Mouse (Mus musculus) limb, embryonic 14.5 days (tissue): Measurements from ENCODE around the gene Hist1h2ae. TPM values are rescaled to one million over a fixed set of nuclear protein-coding genes. Genes with fewer than 3 reads are reported as not detected.
A peak's percentile ranks its signal among the peaks of the same experiment; 100 is the strongest.
"Not testable (repeated sequence)": the region's sequence is repeated elsewhere in the genome, so short reads cannot be mapped to it uniquely, and the experiment has no call there.

Source experiments
- ATAC-seq: fragments of 200-750 bp; cut with Nextera tagmentation; 2 replicates; pipeline ENCODE4 v1.8.0; 2017; ENCODE audit warnings: low read depth, moderate number of reproducible peaks, moderate TSS enrichment; ENCODE audit not compliant: low FRiP score
- DNase-seq: peaks from one replicate; pipeline ENCODE4 v3.0.0-alpha.2; 2015; ENCODE audit warnings: low spot score
- H3K27ac ChIP-seq: fragments of 300-500 bp; sonication (generic); replicated peaks from 2 replicates; pipeline ENCODE4 v1.5.1; 2014; ENCODE audit warnings: low read depth, mild to moderate bottlenecking, low read length, moderate library complexity, mixed read lengths
- H3K27me3 ChIP-seq: fragments of 300-500 bp; sonication (generic); 2 replicates; pipeline ENCODE4 v1.6.1; 2014; ENCODE audit warnings: low read length, mixed read lengths; ENCODE audit not compliant: control insufficient read depth, insufficient read depth
- H3K36me3 ChIP-seq: fragments of 300-500 bp; sonication (generic); 2 replicates; pipeline ENCODE4 v1.6.1; 2014; ENCODE audit warnings: mild to moderate bottlenecking, low read length, moderate library complexity, mixed read lengths; ENCODE audit not compliant: control insufficient read depth, insufficient read depth
- H3K4me1 ChIP-seq: fragments of 300-500 bp; sonication (generic); 2 replicates; pipeline ENCODE4 v1.6.1; 2014; ENCODE audit warnings: antibody characterized with exemption, low read length, mixed read lengths; ENCODE audit not compliant: control insufficient read depth, insufficient read depth
- H3K4me2 ChIP-seq: fragments of 300-500 bp; sonication (generic); replicated peaks from 2 replicates; pipeline ENCODE4 v1.6.1; 2014; ENCODE audit warnings: low read depth, mild to moderate bottlenecking, low read length, moderate library complexity; ENCODE audit not compliant: severe bottlenecking
- H3K4me3 ChIP-seq: fragments of 300-500 bp; sonication (generic); replicated peaks from 2 replicates; pipeline ENCODE4 v1.5.1; 2014; ENCODE audit warnings: low read length
- H3K9ac ChIP-seq: fragments of 300-500 bp; sonication (generic); 2 replicates; pipeline ENCODE4 v1.6.1; 2014; ENCODE audit warnings: mild to moderate bottlenecking, low read depth, low read length, moderate library complexity; ENCODE audit not compliant: severe bottlenecking
- H3K9me3 ChIP-seq: fragments of 300-500 bp; sonication (generic); 2 replicates; pipeline ENCODE4 v1.6.1; 2016; ENCODE audit warnings: low read length; ENCODE audit not compliant: control insufficient read depth
- POLR2A ChIP-seq: fragments of 200-500 bp; IDR thresholded peaks from 2 replicates; pipeline ENCODE4 v1.8.0; 2012; ENCODE audit warnings: inconsistent platforms, mild to moderate bottlenecking, moderate library complexity, borderline replicate concordance; ENCODE audit not compliant: insufficient read depth, insufficient read length; ENCODE audit errors: extremely low read depth
- WGBS: fragments of 180-500 bp; shearing (Covaris S2); extraction: QIAGEN DNeasy Blood & Tissue Kit; methylation state at CpG from one replicate; pipeline ENCODE4 v1.1.7; 2014; 5-methylcytosine and 5-hydroxymethylcytosine counted together
- polyA plus RNA-seq, 2 experiments: library from polyadenylated mRNA; depleted of rRNA in 1 of 2; stranded (reverse) in 1 of 2; unstranded in 1 of 2; fragments of >200 nt; fragmentation: Nextera tagmentation in 1 of 2; extraction: Ambion mirVana in 1 of 2; gene quantifications; 2 replicates each; pipeline versions ENCODE4 v1.2.1 to v1.2.3; 2012 to 2014

The Hist1h2ae gene
- polyA plus RNA-seq, 2 experiments = 19.8 to 103 TPM

- Histone ChIP-seq H3K4me2 (peak within 1 kb of the TSS; percentile 63), H3K27ac (peak within 1 kb of the TSS; percentile 93), H3K9ac (peak within 1 kb of the TSS; percentile 58), H3K4me1 (peaks cover 21% of the 10 kb centered on the region), H3K4me3 (peak within 1 kb of the TSS; percentile 40)
- H3K36me3 ChIP-seq, H3K27me3 ChIP-seq, H3K9me3 ChIP-seq: not testable (repeated sequence)
- DNase-seq (peak; percentile 100), ATAC-seq (peak; percentile 87)
- 0% methylated on average over 29 of the region's 42 CpGs for WGBS
- TF ChIP-seq POLR2A = peak; percentile 31; the same call in 1 of the 2 replicates
Measured at GRCm38 (mm10) chr13:23573898-23574524, 3.0 kb upstream of the Hist1h2ae start, which contains the start of the genes Hist1h2bf and Hist1h2ad. Gene Hist1h2bf, minus strand, starts transcription at chr13:23574196. Gene Hist1h2ad, plus strand, starts transcription at chr13:23574381.

GRCm38 (mm10) chr13:23573034-23573897 lies 2.2 kb upstream of the Hist1h2ae start:
- Histone ChIP-seq H3K9ac (peak overlapping the region; percentile 57), H3K27ac (peak overlapping the region; percentile 93), H3K4me1 (peaks cover 21% of the 10 kb centered on the region), H3K4me2 (peak overlapping the region; percentile 56), H3K4me3 (peak overlapping the region; percentile 40)
- H3K36me3 ChIP-seq, H3K9me3 ChIP-seq, DNase-seq, H3K27me3 ChIP-seq, ATAC-seq: not testable (repeated sequence)
- WGBS = 7% methylated on average over 18 of the region's 20 CpGs

DNA sequence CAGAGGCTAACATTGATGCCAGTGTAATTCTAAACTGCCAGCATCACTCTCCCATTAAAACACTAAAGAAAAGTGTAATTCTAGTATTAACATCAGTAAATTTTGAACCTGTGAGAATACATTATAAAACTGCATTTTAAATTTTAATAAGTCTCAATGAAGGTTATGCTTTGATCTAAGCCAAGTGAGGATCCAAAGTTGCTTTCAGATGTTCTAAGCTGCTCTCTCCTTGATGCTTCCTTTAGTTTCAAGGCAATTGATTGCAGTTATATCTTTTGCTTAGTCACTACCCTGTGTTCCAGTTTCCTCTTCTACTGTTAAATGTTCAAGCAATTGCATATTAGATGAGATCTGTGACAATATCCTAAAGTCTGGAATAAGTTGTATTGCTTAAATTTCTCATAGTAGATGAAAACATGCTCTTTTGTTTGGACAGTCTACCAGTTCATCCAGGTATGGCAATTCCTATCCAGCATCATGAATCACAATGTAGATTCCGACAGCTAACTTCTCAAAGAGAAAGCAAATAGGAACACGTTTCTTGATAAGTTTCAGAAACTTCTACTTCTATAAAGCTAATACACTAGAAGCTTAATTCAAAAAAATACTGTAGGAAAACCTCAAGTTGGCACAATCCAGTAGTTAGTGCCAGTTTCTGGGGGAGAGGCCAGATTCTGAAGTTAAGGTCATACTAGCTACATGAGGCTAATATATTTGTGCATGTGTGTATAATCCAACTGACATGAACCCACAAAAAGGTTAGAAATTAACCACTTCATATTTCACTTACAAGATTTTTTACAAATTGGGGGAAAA lies 1.4 kb upstream of the Hist1h2ae start:
- peak overlapping the region; percentile 57 for H3K9ac ChIP-seq
- peak overlapping the region; percentile 40 for H3K4me3 ChIP-seq
- ATAC-seq = no peak
- peak overlapping the region; percentile 93 for H3K27ac ChIP-seq
- no peak for DNase-seq
- 34% methylated on average over 2 of the region's 2 CpGs for WGBS
- H3K9me3 ChIP-seq = no peaks in the 10 kb centered on the region
- H3K4me1 ChIP-seq = peaks cover 21% of the 10 kb centered on the region
- H3K36me3 ChIP-seq = no peaks in the 10 kb centered on the region
- no peaks in the 10 kb centered on the region for H3K27me3 ChIP-seq
- peak overlapping the region; percentile 56 for H3K4me2 ChIP-seq
- TF ChIP-seq POLR2A = no peak

GRCm38 (mm10) chr13:23571504-23572217 lies 641 bp upstream of the Hist1h2ae start:
- ATAC-seq, DNase-seq, H3K9me3 ChIP-seq, H3K36me3 ChIP-seq, H3K27me3 ChIP-seq: not testable (repeated sequence)
- peaks cover 16% of the 10 kb centered on the region for H3K4me1 ChIP-seq
- WGBS = under 1% methylated on average over 8 of the region's 34 CpGs
- peak overlapping the region; percentile 40 for H3K4me3 ChIP-seq
- H3K4me2 ChIP-seq = peak overlapping the region; percentile 56
- peak overlapping the region; percentile 57 for H3K9ac ChIP-seq
- peak overlapping the region; percentile 93 for H3K27ac ChIP-seq

- Histone ChIP-seq H3K9ac (peak overlapping the region; percentile 47; the same call in 1 of the 2 replicates), H3K4me1 (peaks cover 13% of the 10 kb centered on the region; the same call in 1 of the 2 replicates), H3K4me2 (peak overlapping the region; percentile 56), H3K27ac (peak overlapping the region; percentile 93), H3K4me3 (peak overlapping the region; percentile 40)
- not testable (repeated sequence) for H3K9me3 ChIP-seq, H3K36me3 ChIP-seq, ATAC-seq, DNase-seq, H3K27me3 ChIP-seq
- WGBS = under 1% methylated on average over 7 of the region's 41 CpGs
Measured at GRCm38 (mm10) chr13:23570261-23571021, 579 bp downstream of the Hist1h2ae start.
